Mouse (Mus musculus) small intestine, adult 2 months (tissue): ENCODE data around the gene Dnm1.

Experiments
- CTCF ChIP-seq: fragments of 200-500 bp; IDR thresholded peaks from 2 replicates; pipeline ENCODE4 v1.5.1; 2012; ENCODE audit warnings: low read depth, mild to moderate bottlenecking, control low read depth, inconsistent platforms, low read length, moderate library complexity, mixed read lengths; ENCODE audit not compliant: insufficient replicate concordance, insufficient read length; ENCODE audit errors: extremely low read depth
- POLR2A ChIP-seq: fragments of 200-500 bp; IDR thresholded peaks from 2 replicates; pipeline ENCODE4 v1.6.1; 2012; ENCODE audit warnings: low read depth, mild to moderate bottlenecking, control low read depth, inconsistent platforms, low read length, moderate library complexity

- TF ChIP-seq CTCF (no peak), POLR2A (no peak)
Observed at GRCm38 (mm10) chr2:32283986-32284385, 69.2 kb downstream of the Dnm1 start.
